Mouse (Mus musculus): ENCODE measurements around the gene Cxcl17. TPM values are rescaled to one million over a fixed set of nuclear protein-coding genes. Genes with fewer than 3 reads are reported as not detected.

The Cxcl17 gene
- polyA plus RNA-seq, 1 experiment from 2014 or later: 0.30 TPM

Other genes starting within 250 kb of the Cxcl17 start
- gene Pou2f2, start 233.2 kb downstream of the Cxcl17 start, polyA plus RNA-seq (2014; fragmentation: Nextera tagmentation; extraction: Ambion mirVana): 0.39 and 0.90 TPM in 2 replicates
- 8.7 and 10.8 TPM in 2 replicates for gene Dedd2, start 192.3 kb downstream of the Cxcl17 start, polyA plus RNA-seq (2014; fragmentation: Nextera tagmentation; extraction: Ambion mirVana)
- gene Zfp526, start 191.5 kb downstream of the Cxcl17 start, polyA plus RNA-seq (2014; fragmentation: Nextera tagmentation; extraction: Ambion mirVana): 2.2 and 4.2 TPM in 2 replicates
- 15.7 and 18.5 TPM in 2 replicates for gene Gsk3a, start 175.0 kb downstream of the Cxcl17 start, polyA plus RNA-seq (2014; fragmentation: Nextera tagmentation; extraction: Ambion mirVana)
- gene Erf, start 162.1 kb downstream of the Cxcl17 start, polyA plus RNA-seq (2014; fragmentation: Nextera tagmentation; extraction: Ambion mirVana): 22.4 and 28.8 TPM in 2 replicates
- 36.0 and 47.2 TPM in 2 replicates for gene Cic, start 145.2 kb downstream of the Cxcl17 start, polyA plus RNA-seq (2014; fragmentation: Nextera tagmentation; extraction: Ambion mirVana)
- 199 and 245 TPM in 2 replicates for gene Pafah1b3, start 114.9 kb downstream of the Cxcl17 start, polyA plus RNA-seq (2014; fragmentation: Nextera tagmentation; extraction: Ambion mirVana)
- gene Prr19, start 111.5 kb downstream of the Cxcl17 start, polyA plus RNA-seq (2014; fragmentation: Nextera tagmentation; extraction: Ambion mirVana): 0.67 and 0.69 TPM in 2 replicates
- 0.49 and 0.62 TPM in 2 replicates for gene Tmem145, start 106.8 kb downstream of the Cxcl17 start, polyA plus RNA-seq (2014; fragmentation: Nextera tagmentation; extraction: Ambion mirVana)
- 14.0 and 16.2 TPM in 2 replicates for gene Megf8, start 95.7 kb downstream of the Cxcl17 start, polyA plus RNA-seq (2014; fragmentation: Nextera tagmentation; extraction: Ambion mirVana)
- not detected in 2 replicates for gene Cnfn, start 43.2 kb downstream of the Cxcl17 start, polyA plus RNA-seq (2014; fragmentation: Nextera tagmentation; extraction: Ambion mirVana)
- 5.3 and 6.8 TPM in 2 replicates for gene Lipe, start 14.2 kb downstream of the Cxcl17 start, polyA plus RNA-seq (2014; fragmentation: Nextera tagmentation; extraction: Ambion mirVana)
- gene Ceacam1, start 64.7 kb upstream of the Cxcl17 start, polyA plus RNA-seq (2014; fragmentation: Nextera tagmentation; extraction: Ambion mirVana): 2.3 and 5.7 TPM in 2 replicates
- gene Ceacam2, start 127.0 kb upstream of the Cxcl17 start, polyA plus RNA-seq (2014; fragmentation: Nextera tagmentation; extraction: Ambion mirVana): 0.07 TPM in 1 of 2 replicates, not detected in the other
- 0.29 and 0.32 TPM in 2 replicates for gene Erich4, start 203.0 kb upstream of the Cxcl17 start, polyA plus RNA-seq (2014; fragmentation: Nextera tagmentation; extraction: Ambion mirVana)
- 41.0 and 50.2 TPM in 2 replicates for gene Dmac2, start 206.5 kb upstream of the Cxcl17 start, polyA plus RNA-seq (2014; fragmentation: Nextera tagmentation; extraction: Ambion mirVana)
- 4.5 and 5.2 TPM in 2 replicates for gene B3gnt8, start 213.8 kb upstream of the Cxcl17 start, polyA plus RNA-seq (2014; fragmentation: Nextera tagmentation; extraction: Ambion mirVana)
- gene Bckdha, start 246.1 kb upstream of the Cxcl17 start, polyA plus RNA-seq (2014; fragmentation: Nextera tagmentation; extraction: Ambion mirVana): 60.6 and 69.6 TPM in 2 replicates
- 93.5 and 98.8 TPM in 2 replicates for gene Exosc5, start 246.3 kb upstream of the Cxcl17 start, polyA plus RNA-seq (2014; fragmentation: Nextera tagmentation; extraction: Ambion mirVana)